Mouse (Mus musculus): Measurements from ENCODE around the gene 2410015M20Rik. TPM values are rescaled to one million over a fixed set of nuclear protein-coding genes. Genes with fewer than 3 reads are reported as not detected.

2410015M20Rik gene
- total and polyA plus RNA-seq, 3 experiments = 274 to 334 TPM; not detected in 1

- no peak for TF ChIP-seq MYB (IDR thresholded peaks at IDR 0.05; ENCODE audit: low read depth, low read length)
- TF ChIP-seq EP300 (IDR thresholded peaks at IDR 0.05; ENCODE audit: low read depth in 1 of 2, low read length in 2 of 2) = no peak; a peak in 1 of 4 replicates
- peak; percentile 85 for TF ChIP-seq MAZ (IDR thresholded peaks at IDR 0.05; ENCODE audit: low read depth, low read length)
These were observed 17.3 kb upstream of the 2410015M20Rik start, which contains the start of gene Lonp1 (continued) for GRCm38 (mm10) chr17:56626754-56627470.

GRCm38 (mm10) chr17:56626260-56626659 lies 16.7 kb upstream of the 2410015M20Rik start:
- Histone ChIP-seq H3K27me3 (ENCODE audit: control insufficient read depth in 1 of 2, insufficient read depth in 2 of 2, low read length in 2 of 2) (no peaks in the 10 kb centered on the region), H3K27ac (ENCODE audit: control insufficient read depth, low read depth, low read length) (peak overlapping the region; percentile 96), H3K4me1 (ENCODE audit: control insufficient read depth in 1 of 2, insufficient read depth in 2 of 2, low read length in 2 of 2) (peaks cover 10 to 37% of the 10 kb centered on the region in 2 experiments; a peak in 3 of 4 replicates), H3K4me3 (ENCODE audit: control insufficient read depth in 1 of 2, insufficient read depth in 1 of 2, low read depth in 2 of 2, low read length in 2 of 2) (peak overlapping the region; percentile 92 to 99), H3K9me3 (replicated peaks; ENCODE audit: insufficient read depth, low read length) (no peaks in the 10 kb centered on the region), H3K79me2 (ENCODE audit: control insufficient read depth, insufficient read depth, low read length, poor library complexity) (peaks cover 40% of the 10 kb centered on the region), H3K36me3 (ENCODE audit: control insufficient read depth in 1 of 2, insufficient read depth in 2 of 2, low read length in 2 of 2) (peaks cover 19 to 26% of the 10 kb centered on the region in 2 experiments), H3K9ac (ENCODE audit: control insufficient read depth, low read depth, low read length, poor library complexity, severe bottlenecking) (peak overlapping the region; percentile 95)
- TF ChIP-seq POLR2A (IDR thresholded peaks at IDR 0.05; ENCODE audit: control insufficient read depth in 1 of 2, insufficient read depth in 1 of 2, low read depth in 1 of 2, low read length in 2 of 2, poor library complexity in 1 of 2) (peak in 1 of 2 experiments; percentile 36; a peak in 1 of 4 replicates), POLR2AphosphoS2 (IDR thresholded peaks at IDR 0.05; ENCODE audit: low read length) (no peak; the same call in 1 of the 2 replicates), USF1 (IDR thresholded peaks at IDR 0.05; ENCODE audit: low read depth, low read length) (no peak), E2F4 (IDR thresholded peaks at IDR 0.05; ENCODE audit: borderline replicate concordance, low read depth, low read length) (no peak), MAX (IDR thresholded peaks at IDR 0.05; ENCODE audit: low read length) (no peak), RCOR1 (IDR thresholded peaks at IDR 0.05; ENCODE audit: low read depth, low read length) (no peak), BHLHE40 (IDR thresholded peaks at IDR 0.05; ENCODE audit: borderline replicate concordance, low read depth, low read length) (no peak), MYC (IDR thresholded peaks at IDR 0.05; ENCODE audit: low read depth, low read length) (no peak), ZC3H11A (IDR thresholded peaks at IDR 0.05; ENCODE audit: low read depth, low read length) (no peak), ZKSCAN1 (IDR thresholded peaks at IDR 0.05; ENCODE audit: low read depth, low read length) (no peak), GATA1 (IDR thresholded peaks at IDR 0.05; ENCODE audit: low read depth, low read length) (peak; percentile 22; the same call in 1 of the 2 replicates)
- DNase-seq (ENCODE audit: low read depth, low spot score) = peak; percentile 66

- Histone ChIP-seq H3K27ac (ENCODE audit: control insufficient read depth, low read depth, low read length) (peak overlapping the region; percentile 96), H3K79me2 (ENCODE audit: control insufficient read depth, insufficient read depth, low read length, poor library complexity) (peaks cover 40% of the 10 kb centered on the region), H3K4me1 (ENCODE audit: control insufficient read depth in 1 of 2, insufficient read depth in 2 of 2, low read length in 2 of 2) (peaks cover 10 to 32% of the 10 kb centered on the region in 2 experiments; a peak in 3 of 4 replicates), H3K9me3 (replicated peaks; ENCODE audit: insufficient read depth, low read length) (no peaks in the 10 kb centered on the region), H3K36me3 (ENCODE audit: control insufficient read depth in 1 of 2, insufficient read depth in 2 of 2, low read length in 2 of 2) (peaks cover 19 to 28% of the 10 kb centered on the region in 2 experiments), H3K4me3 (ENCODE audit: control insufficient read depth in 1 of 2, insufficient read depth in 1 of 2, low read depth in 2 of 2, low read length in 2 of 2) (peak overlapping the region; percentile 92 to 99), H3K9ac (ENCODE audit: control insufficient read depth, low read depth, low read length, poor library complexity, severe bottlenecking) (peak overlapping the region; percentile 95), H3K27me3 (ENCODE audit: control insufficient read depth in 1 of 2, insufficient read depth in 2 of 2, low read length in 2 of 2) (no peaks in the 10 kb centered on the region)
- DNase-seq (ENCODE audit: low read depth, low spot score) = peak; percentile 90
- TF ChIP-seq ZC3H11A (IDR thresholded peaks at IDR 0.05; ENCODE audit: low read depth, low read length) (no peak), POLR2A (IDR thresholded peaks at IDR 0.05; ENCODE audit: control insufficient read depth in 1 of 2, insufficient read depth in 1 of 2, low read depth in 1 of 2, low read length in 2 of 2, poor library complexity in 1 of 2) (no peak; a peak in 1 of 4 replicates), POLR2AphosphoS2 (IDR thresholded peaks at IDR 0.05; ENCODE audit: low read length) (peak; percentile 76; the same call in 1 of the 2 replicates), MAFK (IDR thresholded peaks at IDR 0.05; ENCODE audit: borderline replicate concordance, low read depth, low read length) (no peak), KAT2A (conservative IDR thresholded peaks at IDR 0.05; ENCODE audit: low read depth, low read length) (no peak; the same call in 1 of the 2 replicates), MXI1 (IDR thresholded peaks at IDR 0.05; ENCODE audit: low read depth, low read length) (peak; percentile 60; the same call in 1 of the 2 replicates), SMC3 (IDR thresholded peaks at IDR 0.05; ENCODE audit: low read depth, low read length) (no peak), SIN3A (IDR thresholded peaks at IDR 0.05; ENCODE audit: low read length) (peak; percentile 63), TBP (IDR thresholded peaks at IDR 0.05; ENCODE audit: low read depth, low read length) (peak; percentile 60), TAL1 (IDR thresholded peaks at IDR 0.05; ENCODE audit: low read length) (0 out of 2 replicates have a peak, but pooled peaks have one; percentile 8), NELFE (IDR thresholded peaks at IDR 0.05; ENCODE audit: low read depth, low read length) (peak; percentile 15; the same call in 1 of the 2 replicates), ELF1 (IDR thresholded peaks at IDR 0.05; ENCODE audit: low read depth, low read length) (0 out of 2 replicates have a peak, but pooled peaks have one; percentile 5), ZMIZ1 (IDR thresholded peaks at IDR 0.05; ENCODE audit: low read depth, low read length) (no peak), E2F4 (IDR thresholded peaks at IDR 0.05; ENCODE audit: borderline replicate concordance, low read depth, low read length) (no peak), JUND (IDR thresholded peaks at IDR 0.05; ENCODE audit: low read depth, low read length) (no peak), POLR2AphosphoS5 (IDR thresholded peaks at IDR 0.05; ENCODE audit: borderline replicate concordance, low read depth, low read length) (no peak), HCFC1 (IDR thresholded peaks at IDR 0.05; ENCODE audit: low read depth, low read length) (no peak; the same call in 1 of the 2 replicates), GATA1 (IDR thresholded peaks at IDR 0.05; ENCODE audit: low read depth, low read length) (peak; percentile 64; the same call in 1 of the 2 replicates), CHD2 (IDR thresholded peaks at IDR 0.05; ENCODE audit: low read length) (no peak)
These were observed 15.9 kb upstream of the 2410015M20Rik start for GRCm38 (mm10) chr17:56625495-56625894.

Data from MEL (cell line).